Mouse (Mus musculus): Measurements from ENCODE around the gene Dapk2. TPM values are rescaled to one million over a fixed set of nuclear protein-coding genes. Genes with fewer than 3 reads are reported as not detected.

Dapk2 gene
- polyA plus RNA-seq, 1 experiment from 2014 or later, result 0.78 TPM

- ATAC-seq (ENCODE audit: low FRiP score, low TSS enrichment), result no peak
- H3K4me2 ChIP-seq (ENCODE audit: low read length), result no peak overlapping the region
- WGBS, result 97% methylated on average over 5 of the region's 5 CpGs
Measured at GRCm38 (mm10) chr9:66173316-66173855, 15.4 kb downstream of the Dapk2 start.

GRCm38 (mm10) chr9:66174985-66175384 lies 17.0 kb downstream of the Dapk2 start:
- Histone ChIP-seq H3K27me3 (ENCODE audit: control insufficient read depth, insufficient read depth, low read length) (no peaks in the 10 kb centered on the region), H3K36me3 (ENCODE audit: control insufficient read depth, insufficient read depth, low read length) (no peaks in the 10 kb centered on the region), H3K4me3 (replicated peaks; ENCODE audit: low read depth, low read length) (no peak overlapping the region), H3K4me2 (ENCODE audit: low read length) (no peak overlapping the region), H3K27ac (replicated peaks; ENCODE audit: low read depth, low read length) (no peak overlapping the region), H3K9ac (replicated peaks; ENCODE audit: low read length) (no peak overlapping the region), H3K4me1 (ENCODE audit: control insufficient read depth, insufficient read depth, low read length) (peaks cover 4% of the 10 kb centered on the region), H3K9me3 (ENCODE audit: control insufficient read depth, low read length) (no peaks in the 10 kb centered on the region)
- WGBS, result 90% methylated on average over 3 of the region's 3 CpGs
- no peak for DNase-seq
- ATAC-seq (ENCODE audit: low FRiP score, low TSS enrichment), result no peak

More at GRCm38 (mm10) chr9:66173316-66173855, 15.4 kb downstream of the Dapk2 start:
- Histone ChIP-seq H3K27ac (replicated peaks; ENCODE audit: low read depth, low read length) (no peak overlapping the region), H3K36me3 (ENCODE audit: control insufficient read depth, insufficient read depth, low read length) (no peaks in the 10 kb centered on the region), H3K4me1 (ENCODE audit: control insufficient read depth, insufficient read depth, low read length) (peaks cover 4% of the 10 kb centered on the region), H3K27me3 (ENCODE audit: control insufficient read depth, insufficient read depth, low read length) (no peaks in the 10 kb centered on the region), H3K9ac (replicated peaks; ENCODE audit: low read length) (no peak overlapping the region), H3K9me3 (ENCODE audit: control insufficient read depth, low read length) (no peaks in the 10 kb centered on the region), H3K4me3 (replicated peaks; ENCODE audit: low read depth, low read length) (no peak overlapping the region)
- DNase-seq, result no peak

GRCm38 (mm10) chr9:66177975-66178374 lies 20.0 kb downstream of the Dapk2 start:
- Histone ChIP-seq H3K36me3 (ENCODE audit: control insufficient read depth, insufficient read depth, low read length) (no peaks in the 10 kb centered on the region), H3K27me3 (ENCODE audit: control insufficient read depth, insufficient read depth, low read length) (no peaks in the 10 kb centered on the region), H3K27ac (replicated peaks; ENCODE audit: low read depth, low read length) (no peak overlapping the region), H3K4me1 (ENCODE audit: control insufficient read depth, insufficient read depth, low read length) (no peaks in the 10 kb centered on the region), H3K9me3 (ENCODE audit: control insufficient read depth, low read length) (no peaks in the 10 kb centered on the region), H3K4me2 (ENCODE audit: low read length) (no peak overlapping the region), H3K9ac (replicated peaks; ENCODE audit: low read length) (no peak overlapping the region), H3K4me3 (replicated peaks; ENCODE audit: low read depth, low read length) (no peak overlapping the region)
- DNase-seq (no peak), ATAC-seq (ENCODE audit: low FRiP score, low TSS enrichment) (no peak)
- 11% methylated on average over 1 of the region's 1 CpGs for WGBS

- no peak for DNase-seq
Measured at GRCm38 (mm10) chr9:66179795-66180194, 21.8 kb downstream of the Dapk2 start.

GRCm38 (mm10) chr9:66181126-66181825 lies 23.3 kb downstream of the Dapk2 start:
- H3K9me3 ChIP-seq (ENCODE audit: control insufficient read depth, low read length), result no peaks in the 10 kb centered on the region
- H3K4me2 ChIP-seq (ENCODE audit: low read length), result no peak overlapping the region
- WGBS, result 87% methylated on average over 4 of the region's 4 CpGs
- H3K36me3 ChIP-seq (ENCODE audit: control insufficient read depth, insufficient read depth, low read length), result no peaks in the 10 kb centered on the region
- ATAC-seq (ENCODE audit: low FRiP score, low TSS enrichment) (no peak), DNase-seq (no peak)
- no peak overlapping the region for H3K4me3 ChIP-seq (replicated peaks; ENCODE audit: low read depth, low read length)
- H3K4me1 ChIP-seq (ENCODE audit: control insufficient read depth, insufficient read depth, low read length), result no peaks in the 10 kb centered on the region
- H3K27ac ChIP-seq (replicated peaks; ENCODE audit: low read depth, low read length), result no peak overlapping the region
- no peak overlapping the region for H3K9ac ChIP-seq (replicated peaks; ENCODE audit: low read length)
- no peaks in the 10 kb centered on the region for H3K27me3 ChIP-seq (ENCODE audit: control insufficient read depth, insufficient read depth, low read length)

More at GRCm38 (mm10) chr9:66179795-66180194, 21.8 kb downstream of the Dapk2 start:
- H3K9ac ChIP-seq (replicated peaks; ENCODE audit: low read length), result no peak overlapping the region
- no peak overlapping the region for H3K4me2 ChIP-seq (ENCODE audit: low read length)
- no peaks in the 10 kb centered on the region for H3K36me3 ChIP-seq (ENCODE audit: control insufficient read depth, insufficient read depth, low read length)
- no peaks in the 10 kb centered on the region for H3K9me3 ChIP-seq (ENCODE audit: control insufficient read depth, low read length)
- ATAC-seq (ENCODE audit: low FRiP score, low TSS enrichment), result no peak
- H3K27me3 ChIP-seq (ENCODE audit: control insufficient read depth, insufficient read depth, low read length), result no peaks in the 10 kb centered on the region
- WGBS, result 92% methylated on average over 6 of the region's 6 CpGs
- no peaks in the 10 kb centered on the region for H3K4me1 ChIP-seq (ENCODE audit: control insufficient read depth, insufficient read depth, low read length)
- no peak overlapping the region for H3K4me3 ChIP-seq (replicated peaks; ENCODE audit: low read depth, low read length)
- no peak overlapping the region for H3K27ac ChIP-seq (replicated peaks; ENCODE audit: low read depth, low read length)

- H3K4me1 ChIP-seq (ENCODE audit: control insufficient read depth, insufficient read depth, low read length), result peaks cover 5% of the 10 kb centered on the region; the same call in 1 of the 2 replicates
- ATAC-seq (ENCODE audit: low FRiP score, low TSS enrichment) (no peak), DNase-seq (no peak)
- H3K36me3 ChIP-seq (ENCODE audit: control insufficient read depth, insufficient read depth, low read length), result no peaks in the 10 kb centered on the region
- H3K27me3 ChIP-seq (ENCODE audit: control insufficient read depth, insufficient read depth, low read length), result no peaks in the 10 kb centered on the region
- H3K4me2 ChIP-seq (ENCODE audit: low read length), result no peak overlapping the region
- no peak overlapping the region for H3K9ac ChIP-seq (replicated peaks; ENCODE audit: low read length)
- no peak overlapping the region for H3K4me3 ChIP-seq (replicated peaks; ENCODE audit: low read depth, low read length)
- 73% methylated on average over 11 of the region's 11 CpGs for WGBS
- no peak overlapping the region for H3K27ac ChIP-seq (replicated peaks; ENCODE audit: low read depth, low read length)
- H3K9me3 ChIP-seq (ENCODE audit: control insufficient read depth, low read length), result no peaks in the 10 kb centered on the region
Measured at GRCm38 (mm10) chr9:66181826-66182678, 24.0 kb downstream of the Dapk2 start.

GRCm38 (mm10) chr9:66182679-66182993 lies 24.6 kb downstream of the Dapk2 start:
- WGBS, result 78% methylated on average over 3 of the region's 3 CpGs
- H3K9me3 ChIP-seq (ENCODE audit: control insufficient read depth, low read length), result no peaks in the 10 kb centered on the region
- peaks cover 5% of the 10 kb centered on the region; the same call in 1 of the 2 replicates for H3K4me1 ChIP-seq (ENCODE audit: control insufficient read depth, insufficient read depth, low read length)
- DNase-seq (no peak), ATAC-seq (ENCODE audit: low FRiP score, low TSS enrichment) (no peak)
- no peak overlapping the region for H3K27ac ChIP-seq (replicated peaks; ENCODE audit: low read depth, low read length)
- no peak overlapping the region for H3K4me3 ChIP-seq (replicated peaks; ENCODE audit: low read depth, low read length)
- no peak overlapping the region for H3K9ac ChIP-seq (replicated peaks; ENCODE audit: low read length)
- no peak overlapping the region for H3K4me2 ChIP-seq (ENCODE audit: low read length)
- H3K27me3 ChIP-seq (ENCODE audit: control insufficient read depth, insufficient read depth, low read length), result no peaks in the 10 kb centered on the region
- no peaks in the 10 kb centered on the region for H3K36me3 ChIP-seq (ENCODE audit: control insufficient read depth, insufficient read depth, low read length)

GRCm38 (mm10) chr9:66183023-66183422 lies 25.0 kb downstream of the Dapk2 start:
- H3K36me3 ChIP-seq (ENCODE audit: control insufficient read depth, insufficient read depth, low read length), result no peaks in the 10 kb centered on the region
- no peak overlapping the region for H3K9ac ChIP-seq (replicated peaks; ENCODE audit: low read length)
- no peak for DNase-seq
- no peaks in the 10 kb centered on the region for H3K27me3 ChIP-seq (ENCODE audit: control insufficient read depth, insufficient read depth, low read length)
- 82% methylated on average over 3 of the region's 3 CpGs for WGBS
- H3K4me2 ChIP-seq (ENCODE audit: low read length), result no peak overlapping the region
- H3K4me3 ChIP-seq (replicated peaks; ENCODE audit: low read depth, low read length), result no peak overlapping the region
- H3K4me1 ChIP-seq (ENCODE audit: control insufficient read depth, insufficient read depth, low read length), result peaks cover 5% of the 10 kb centered on the region; the same call in 1 of the 2 replicates
- ATAC-seq (ENCODE audit: low FRiP score, low TSS enrichment), result no peak
- no peaks in the 10 kb centered on the region for H3K9me3 ChIP-seq (ENCODE audit: control insufficient read depth, low read length)
- no peak overlapping the region for H3K27ac ChIP-seq (replicated peaks; ENCODE audit: low read depth, low read length)

Measured in midbrain, embryonic 14.5 days (tissue).